Mouse (Mus musculus): ENCODE results near the gene Mrpl58.

DNA sequence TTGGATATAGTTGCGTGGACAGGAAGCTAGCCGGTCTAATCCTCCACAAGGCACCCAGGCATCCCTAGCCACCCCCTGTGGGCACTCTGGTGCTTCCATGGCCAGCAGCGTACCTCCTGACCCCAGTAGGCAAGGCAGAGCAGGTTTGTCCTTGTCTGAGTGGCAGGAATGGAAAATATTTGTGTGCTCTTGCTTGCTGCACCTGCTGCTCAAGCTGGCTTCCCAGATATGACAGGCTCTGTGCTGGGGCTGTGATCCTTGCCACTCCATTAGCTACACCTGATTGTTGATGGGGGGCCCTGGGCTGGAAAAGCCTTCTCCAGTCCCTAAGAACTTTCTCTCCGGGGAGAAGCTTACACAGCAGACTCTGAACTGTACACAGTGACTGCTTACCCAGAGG is 49.8 kb downstream of the Mrpl58 start:
- no peak for TF ChIP-seq GATA1 (IDR thresholded peaks at IDR 0.05; ENCODE audit: low read length)
- no peak for TF ChIP-seq TAL1 (IDR thresholded peaks at IDR 0.05; ENCODE audit: low read length)

Measured in erythroblast, embryonic 14.5 days (primary cell).